Mouse (Mus musculus): ENCODE measurements around the gene 4931406P16Rik.
"Not testable (repeated sequence)": the region's sequence is repeated elsewhere in the genome, so short reads cannot be mapped to it uniquely, and the experiment has no call there.

4931406P16Rik gene

DNA sequence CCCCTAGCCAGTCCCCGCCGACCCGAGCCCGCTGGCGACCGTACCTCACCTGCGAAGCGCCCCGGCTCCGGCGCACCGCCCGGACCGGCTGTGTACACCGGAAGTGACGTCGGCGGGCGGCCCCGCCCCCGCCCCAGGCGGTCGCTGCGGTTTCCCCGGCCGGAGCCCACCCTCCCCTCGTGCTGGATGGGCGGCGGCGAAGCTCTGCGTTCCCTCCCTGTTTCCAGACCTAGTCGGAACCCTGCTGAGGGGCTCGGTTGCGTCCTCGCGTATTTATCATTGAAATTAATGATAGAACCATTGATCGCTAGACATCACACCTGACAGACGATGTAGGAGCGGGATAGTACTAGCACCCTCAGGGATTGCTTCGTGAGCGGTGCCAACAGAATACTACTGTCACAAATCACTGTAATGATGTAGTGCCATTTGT lies at the start of gene 4931406P16Rik:
Gene 4931406P16Rik, minus strand, starts transcription at position 109 of the 433 bp plus-strand sequence.
- DNase-seq, result peak; percentile 97 to 98

DNA sequence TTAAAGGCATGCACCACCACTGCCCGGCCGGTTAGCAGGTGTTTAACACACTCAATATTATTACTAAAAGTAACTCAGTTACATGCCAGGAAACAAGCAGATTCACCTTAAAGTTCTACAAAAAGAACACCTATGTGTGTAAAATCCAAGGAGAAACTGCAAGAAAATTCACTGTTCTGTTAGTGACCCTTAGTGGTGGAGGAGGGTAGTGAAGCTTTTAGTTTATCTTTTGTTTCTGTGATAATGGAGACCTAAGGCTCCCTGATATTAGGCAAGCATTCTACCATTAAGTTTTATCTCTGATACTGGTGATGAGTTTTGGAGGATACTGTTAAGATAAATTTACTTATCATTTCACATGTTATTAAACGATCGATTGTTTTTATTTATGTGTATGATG lies 42.3 kb upstream of the 4931406P16Rik start:
- DNase-seq, result peak; percentile 21 to 53

- DNase-seq, result peak in 1 of 2 experiments; percentile 36
These were observed 38.6 kb upstream of the 4931406P16Rik start for GRCm38 (mm10) chr7:34351997-34352396.

DNA sequence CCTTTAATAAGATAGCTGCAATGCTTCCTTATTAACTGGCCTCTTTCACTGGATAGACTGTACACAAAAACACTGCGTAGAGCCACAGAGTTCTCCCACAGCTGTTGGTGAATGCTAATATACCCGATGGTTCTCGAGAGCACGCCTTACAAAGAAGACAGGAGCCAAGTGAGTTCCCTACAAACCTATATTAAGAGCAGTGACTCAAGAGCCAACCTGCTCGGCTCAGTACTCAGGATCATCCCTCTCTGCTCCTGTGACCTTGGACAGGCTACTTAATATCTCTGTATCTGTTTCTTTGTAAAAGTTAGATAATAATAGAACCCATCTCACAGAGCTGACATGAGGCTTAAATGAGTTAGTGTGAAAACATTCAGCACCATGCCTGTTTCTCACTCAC lies 36.8 kb upstream of the 4931406P16Rik start:
- DNase-seq, result no peak

DNA sequence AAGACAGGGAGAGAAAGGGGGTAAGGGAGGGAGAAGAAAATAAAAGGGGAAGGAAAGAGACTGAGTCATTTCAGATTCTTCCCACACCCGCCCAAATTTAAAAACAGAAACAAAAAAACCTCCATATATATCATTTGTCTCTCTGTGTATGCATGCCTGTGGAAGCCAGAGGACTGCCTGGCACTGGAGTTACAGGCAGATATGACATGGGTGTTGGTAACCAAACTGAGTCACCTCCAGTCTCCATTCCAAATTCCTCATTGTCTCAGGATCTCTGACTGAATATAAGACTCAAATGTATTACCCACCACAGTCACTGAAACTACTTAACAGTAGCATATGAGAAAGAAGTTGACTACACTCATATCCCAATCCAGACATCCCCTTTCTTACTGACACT lies 34.7 kb upstream of the 4931406P16Rik start:
- no peak for DNase-seq

GRCm38 (mm10) chr7:34347041-34347440 lies 33.7 kb upstream of the 4931406P16Rik start:
- DNase-seq, result no peak

- no peak for DNase-seq
These were observed 33.2 kb upstream of the 4931406P16Rik start for GRCm38 (mm10) chr7:34346505-34346904.

GRCm38 (mm10) chr7:34342040-34342793 lies 28.9 kb upstream of the 4931406P16Rik start:
- DNase-seq, result no peak

GRCm38 (mm10) chr7:34340841-34341240 lies 27.5 kb upstream of the 4931406P16Rik start:
- no peak for DNase-seq

GRCm38 (mm10) chr7:34339164-34339489 lies 25.8 kb upstream of the 4931406P16Rik start:
- DNase-seq, result no peak

DNA sequence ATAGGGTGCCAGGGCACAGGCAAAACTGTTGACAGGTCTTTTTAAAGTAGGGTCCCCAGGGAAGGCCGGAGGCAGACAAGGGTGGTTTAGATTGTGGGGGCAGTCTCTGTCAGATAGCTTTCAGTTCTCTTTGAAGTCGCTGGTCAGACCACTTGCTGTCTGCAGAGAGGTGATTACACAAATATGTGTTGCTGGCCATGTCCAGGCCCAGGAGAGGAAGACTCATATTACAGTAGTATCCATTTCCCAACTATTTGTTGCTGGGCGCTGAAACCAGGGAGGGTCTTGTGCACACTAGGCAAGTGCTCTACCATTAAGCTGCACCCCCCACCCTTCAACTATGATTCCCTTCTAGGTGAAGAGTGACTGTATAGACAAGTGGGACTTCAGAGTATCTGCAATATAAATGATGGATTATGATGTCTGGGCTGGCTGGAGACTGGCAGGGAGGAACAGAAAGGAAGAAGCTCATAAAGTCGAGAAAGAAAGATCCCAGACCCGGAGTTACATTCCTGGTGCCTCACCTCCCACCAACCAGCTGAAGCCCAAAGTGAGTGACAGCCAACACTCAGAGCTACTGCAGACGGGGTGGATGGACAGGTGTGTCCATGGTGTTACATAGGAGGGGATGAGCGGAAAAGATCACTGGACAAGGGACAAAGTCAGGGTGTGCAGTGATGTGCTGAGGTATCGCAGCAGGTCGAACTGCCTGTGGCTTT lies 25.3 kb upstream of the 4931406P16Rik start:
- DNase-seq, result no peak

GRCm38 (mm10) chr7:34337268-34337667 lies 23.9 kb upstream of the 4931406P16Rik start:
- DNase-seq, result no peak

GRCm38 (mm10) chr7:34336545-34336944 lies 23.2 kb upstream of the 4931406P16Rik start:
- DNase-seq, result not testable (repeated sequence)

DNA sequence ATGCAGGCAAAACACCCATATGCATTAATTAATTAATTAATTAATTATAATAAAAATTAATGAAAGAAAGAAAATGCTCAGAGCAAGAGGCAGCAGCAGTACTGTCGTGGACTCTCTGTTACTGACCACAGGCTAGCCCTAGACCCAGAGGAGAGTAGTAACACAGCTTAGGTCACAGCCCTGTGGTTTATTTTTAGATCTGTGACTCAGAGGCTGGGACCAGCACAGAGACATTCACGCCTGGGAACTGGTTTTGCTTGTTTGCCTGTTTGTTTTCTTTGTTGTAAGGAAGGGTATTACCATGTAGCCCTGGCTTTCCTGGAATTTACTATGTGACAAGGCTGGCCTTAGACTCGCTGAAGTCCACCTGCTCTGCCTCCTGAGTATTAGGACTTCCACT lies 14.1 kb upstream of the 4931406P16Rik start:
- DNase-seq, result no peak

GRCm38 (mm10) chr7:34324857-34325256 lies 11.5 kb upstream of the 4931406P16Rik start:
- no peak for DNase-seq

DNA sequence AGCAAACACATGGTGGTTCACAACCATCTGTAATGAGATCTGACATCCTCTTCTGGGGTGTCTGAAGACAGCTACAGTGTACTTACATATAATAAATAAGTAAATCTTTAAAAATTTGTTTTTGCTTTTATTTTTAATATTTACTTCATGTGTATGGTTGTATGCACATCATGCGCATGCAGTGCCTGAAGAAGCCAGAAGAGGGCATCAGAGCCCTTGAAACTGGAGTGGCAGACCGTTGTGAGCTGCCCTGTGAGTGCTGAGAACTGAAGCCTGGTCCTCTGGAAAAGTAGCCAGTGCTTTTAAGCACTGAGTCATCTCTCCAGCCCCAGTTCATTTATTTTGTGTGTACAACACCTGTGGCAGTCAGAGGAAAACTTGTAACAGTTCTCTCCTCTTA lies 10.7 kb upstream of the 4931406P16Rik start:
- no peak for DNase-seq

- no peak for DNase-seq
These were observed 10.0 kb upstream of the 4931406P16Rik start for GRCm38 (mm10) chr7:34323351-34323750.

DNA sequence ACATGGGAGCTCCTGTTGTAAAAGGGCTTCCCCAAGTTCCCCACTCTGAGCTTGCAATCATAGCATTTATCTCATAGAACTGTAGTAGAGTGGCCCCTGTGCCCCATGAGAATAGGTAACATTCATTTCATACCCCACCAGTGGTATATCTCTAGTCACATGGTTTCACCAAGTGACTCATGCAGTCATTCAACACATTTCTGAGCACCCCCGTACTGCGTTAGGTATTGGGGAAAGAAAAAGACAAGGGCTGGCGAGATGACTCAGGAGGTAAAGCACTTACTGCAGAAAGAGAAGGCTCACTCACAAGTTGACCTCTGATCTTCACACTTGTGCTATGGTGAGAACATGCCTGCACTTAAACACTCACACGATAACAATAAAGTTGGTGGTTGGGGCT lies 8.6 kb upstream of the 4931406P16Rik start:
- DNase-seq, result no peak

GRCm38 (mm10) chr7:34321119-34321518 lies 7.8 kb upstream of the 4931406P16Rik start:
- DNase-seq, result no peak

- peak; percentile 22 to 45 for DNase-seq
These were observed 6.6 kb upstream of the 4931406P16Rik start for GRCm38 (mm10) chr7:34319957-34320356.

DNA sequence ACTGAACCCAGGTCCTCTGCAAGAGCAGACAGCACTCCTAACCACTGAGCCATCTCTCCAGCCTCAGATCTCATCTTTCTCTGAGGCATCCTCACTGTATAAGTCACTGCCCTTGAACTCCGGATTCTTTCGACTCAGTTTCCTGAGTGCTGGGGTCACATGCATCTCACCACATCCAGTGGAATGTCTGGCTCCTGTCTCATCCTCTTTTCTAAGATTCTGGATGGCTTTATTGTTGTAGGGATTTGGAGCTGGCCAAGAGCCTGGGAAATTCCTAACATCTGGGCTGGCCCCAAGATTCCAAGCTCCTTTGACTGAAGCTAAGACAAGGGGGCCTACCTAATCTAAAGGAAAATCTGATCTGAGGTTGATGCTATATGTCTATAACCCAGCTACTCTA lies 5.8 kb upstream of the 4931406P16Rik start:
- DNase-seq, result no peak

DNA sequence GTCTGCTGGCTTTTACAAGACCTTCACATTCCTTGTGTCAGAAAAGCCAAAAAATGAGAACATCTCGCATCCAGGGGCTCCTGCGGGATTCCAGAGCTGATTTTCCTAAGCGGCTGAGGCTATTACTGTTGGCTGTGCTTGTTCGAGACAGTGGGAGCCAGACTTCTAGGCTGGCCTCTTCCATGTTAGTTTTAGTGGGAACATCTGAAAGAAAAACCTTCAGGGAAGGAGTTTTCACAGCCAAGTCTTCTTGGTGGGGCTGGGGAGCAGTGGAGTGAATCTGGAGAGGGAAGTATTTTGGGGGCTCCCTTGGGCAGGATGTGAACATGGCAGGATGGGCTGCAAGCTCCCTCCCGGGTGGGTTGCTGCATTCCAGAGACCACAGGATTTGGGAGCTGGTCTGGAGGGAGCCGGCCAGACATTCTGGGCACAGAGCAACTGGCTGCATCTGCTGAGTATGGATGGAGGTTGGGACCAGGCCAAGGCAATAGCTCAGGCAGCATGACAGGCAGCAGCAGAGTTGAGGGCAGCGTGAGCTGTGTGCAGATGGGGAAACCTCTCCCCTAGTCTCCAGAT lies 4.6 kb upstream of the 4931406P16Rik start:
- peak; percentile 67 to 78 for DNase-seq

GRCm38 (mm10) chr7:34312786-34313442 lies 437 bp downstream of the 4931406P16Rik start:
- peak; percentile 68 to 74 for DNase-seq
